Comparison of ENCODE assay signal across 12 mouse cellular contexts in genomic region chr5:71753966-71754365, GRCm38 (mm10).
DNase-seq lines count a peak whose midpoint lies in the region.
"Had no signal": no experiment of that assay in that cellular context is flagged by ENCODE, and none has a peak within 500 bp of the region (broad histone marks: within the 10 kb centered on the region; RNA-seq: fewer than 3 reads in every experiment).

No protein-coding gene starts in this region.

- DNase-seq in left cerebral cortex, postnatal 4 days = peak; percentile 26
- no peak for DNase-seq in left cerebral cortex, adult 9 months (ENCODE audit: low spot score in 2 of 2)
- peak; percentile 82 for DNase-seq in cerebellum, adult 8-10 months
- peak; percentile 77 to 92 for DNase-seq in cerebellum, postnatal 14 days
- no peak for DNase-seq in lung, postnatal 4 days
- no peak for DNase-seq in right cerebral cortex, adult 18-20 months
- DNase-seq in right cerebral cortex, postnatal 10 days (ENCODE audit: low spot score in 2 of 2) = no peak
- DNase-seq: adrenal gland, postnatal 10 days; gastrocnemius, adult 2 months; gastrocnemius, postnatal 25 days; heart, postnatal 36 days; kidney, adult 11 months had no signal

- intact Hi-C loops in left cerebral cortex, postnatal 4 days (cut with DNase I) = no loop called here

Comparison
In these comparisons a context has a peak if more than half of its experiments do, and no peak if none do; other contexts are left out.
1. DNase-seq: peak in left cerebral cortex, postnatal 4 days (single experiment), cerebellum, adult 8-10 months (single experiment) and cerebellum, postnatal 14 days (2 of 2); none in left cerebral cortex, adult 9 months (0 of 2), lung, postnatal 4 days (0 of 2), right cerebral cortex, adult 18-20 months (single experiment) and right cerebral cortex, postnatal 10 days (0 of 2).